Mouse (Mus musculus) midbrain, embryonic 14.5 days (tissue): ENCODE data around the gene Enkd1. TPM values are rescaled to one million over a fixed set of nuclear protein-coding genes. Genes with fewer than 3 reads are reported as not detected.

Experiments used
- ATAC-seq: fragments of 200-750 bp; cut with Nextera tagmentation; 2 replicates; pipeline ENCODE4 v1.8.0; 2017; ENCODE audit warnings: moderate number of reproducible peaks, moderate library complexity; ENCODE audit not compliant: low FRiP score, low TSS enrichment
- DNase-seq: peaks from one replicate; pipeline ENCODE4 v3.0.0-alpha.2; 2015
- H3K27ac ChIP-seq: fragments of 300-500 bp; sonication (generic); replicated peaks from 2 replicates; pipeline ENCODE4 v1.5.1; 2014; ENCODE audit warnings: mild to moderate bottlenecking, low read depth, low read length, moderate library complexity
- H3K27me3 ChIP-seq: fragments of 300-500 bp; sonication (generic); 2 replicates; pipeline ENCODE4 v1.6.1; 2014; ENCODE audit warnings: low read length, control low read depth, mixed read lengths; ENCODE audit not compliant: control insufficient read depth, insufficient read depth
- H3K36me3 ChIP-seq: fragments of 300-500 bp; sonication (generic); 2 replicates; pipeline ENCODE4 v1.6.1; 2014; ENCODE audit warnings: low read length, control low read depth; ENCODE audit not compliant: control insufficient read depth, insufficient read depth
- H3K4me1 ChIP-seq: fragments of 300-500 bp; sonication (generic); 2 replicates; pipeline ENCODE4 v1.6.1; 2014; ENCODE audit warnings: mild to moderate bottlenecking, antibody characterized with exemption, low read length, control low read depth; ENCODE audit not compliant: control insufficient read depth, insufficient read depth
- H3K4me2 ChIP-seq: fragments of 300-500 bp; sonication (generic); 2 replicates; pipeline ENCODE4 v1.6.1; 2014; ENCODE audit warnings: mild to moderate bottlenecking, low read length, moderate library complexity
- H3K4me3 ChIP-seq: fragments of 300-500 bp; sonication (generic); replicated peaks from 2 replicates; pipeline ENCODE4 v1.5.1; 2014; ENCODE audit warnings: low read depth, low read length
- H3K9ac ChIP-seq: fragments of 300-500 bp; sonication (generic); replicated peaks from 2 replicates; pipeline ENCODE4 v1.6.1; 2014; ENCODE audit warnings: mild to moderate bottlenecking, low read length, moderate library complexity
- H3K9me3 ChIP-seq: fragments of 300-500 bp; sonication (generic); 2 replicates; pipeline ENCODE4 v1.6.1; 2016; ENCODE audit warnings: low read length, control low read depth, mixed read lengths; ENCODE audit not compliant: control insufficient read depth
- WGBS: fragments of 180-500 bp; shearing (Covaris S2); extraction: QIAGEN DNeasy Blood & Tissue Kit; methylation state at CpG from one replicate; pipeline ENCODE4 v1.1.7; 2014; 5-methylcytosine and 5-hydroxymethylcytosine counted together
- polyA plus RNA-seq: library from polyadenylated mRNA; unstranded; fragments of >200 nt; fragmentation: Nextera tagmentation; extraction: Ambion mirVana; gene quantifications from 2 replicates; pipeline ENCODE4 v1.2.1, GENCODE M21; 2014

Gene Enkd1
- polyA plus RNA-seq, 1 experiment from 2014 or later = 13.9 TPM

- Histone ChIP-seq H3K9me3 (no peaks in the 10 kb centered on the region), H3K27me3 (no peaks in the 10 kb centered on the region), H3K4me1 (no peaks in the 10 kb centered on the region), H3K9ac (no peak overlapping the region), H3K4me3 (no peak overlapping the region), H3K27ac (no peak overlapping the region), H3K36me3 (peaks cover 2% of the 10 kb centered on the region; the same call in 1 of the 2 replicates), H3K4me2 (no peak overlapping the region)
- DNase-seq = no peak
- WGBS = 56% methylated on average over 35 of the region's 35 CpGs
- ATAC-seq = no peak
Observed at GRCm38 (mm10) chr8:105689256-105689982, 18.6 kb downstream of the Enkd1 start.

GRCm38 (mm10) chr8:105688242-105688752 lies 19.7 kb downstream of the Enkd1 start:
- no peaks in the 10 kb centered on the region for H3K4me1 ChIP-seq
- WGBS = 65% methylated on average over 14 of the region's 14 CpGs
- no peak overlapping the region for H3K9ac ChIP-seq
- no peak overlapping the region for H3K27ac ChIP-seq
- peaks cover 13% of the 10 kb centered on the region for H3K36me3 ChIP-seq
- no peak overlapping the region for H3K4me2 ChIP-seq
- H3K27me3 ChIP-seq = no peaks in the 10 kb centered on the region
- ATAC-seq (no peak), DNase-seq (no peak)
- H3K9me3 ChIP-seq = no peaks in the 10 kb centered on the region
- no peak overlapping the region for H3K4me3 ChIP-seq

- no peak overlapping the region for H3K9ac ChIP-seq
- no peak for ATAC-seq
- WGBS = 61% methylated on average over 8 of the region's 8 CpGs
- DNase-seq = no peak
- no peak overlapping the region for H3K4me3 ChIP-seq
- H3K4me1 ChIP-seq = no peaks in the 10 kb centered on the region
- no peak overlapping the region for H3K4me2 ChIP-seq
- H3K9me3 ChIP-seq = no peaks in the 10 kb centered on the region
- H3K27ac ChIP-seq = no peak overlapping the region
- H3K27me3 ChIP-seq = no peaks in the 10 kb centered on the region
- peaks cover 20% of the 10 kb centered on the region for H3K36me3 ChIP-seq
Observed at GRCm38 (mm10) chr8:105687512-105687911, 20.5 kb downstream of the Enkd1 start.

GRCm38 (mm10) chr8:105686551-105686950 lies 21.5 kb downstream of the Enkd1 start:
- H3K27me3 ChIP-seq = no peaks in the 10 kb centered on the region
- DNase-seq (no peak), ATAC-seq (no peak)
- no peak overlapping the region for H3K27ac ChIP-seq
- no peaks in the 10 kb centered on the region for H3K9me3 ChIP-seq
- H3K4me1 ChIP-seq = no peaks in the 10 kb centered on the region
- H3K36me3 ChIP-seq = peaks cover 29% of the 10 kb centered on the region
- WGBS = 65% methylated on average over 6 of the region's 6 CpGs
- H3K4me2 ChIP-seq = no peak overlapping the region
- no peak overlapping the region for H3K9ac ChIP-seq
- no peak overlapping the region for H3K4me3 ChIP-seq

DNA sequence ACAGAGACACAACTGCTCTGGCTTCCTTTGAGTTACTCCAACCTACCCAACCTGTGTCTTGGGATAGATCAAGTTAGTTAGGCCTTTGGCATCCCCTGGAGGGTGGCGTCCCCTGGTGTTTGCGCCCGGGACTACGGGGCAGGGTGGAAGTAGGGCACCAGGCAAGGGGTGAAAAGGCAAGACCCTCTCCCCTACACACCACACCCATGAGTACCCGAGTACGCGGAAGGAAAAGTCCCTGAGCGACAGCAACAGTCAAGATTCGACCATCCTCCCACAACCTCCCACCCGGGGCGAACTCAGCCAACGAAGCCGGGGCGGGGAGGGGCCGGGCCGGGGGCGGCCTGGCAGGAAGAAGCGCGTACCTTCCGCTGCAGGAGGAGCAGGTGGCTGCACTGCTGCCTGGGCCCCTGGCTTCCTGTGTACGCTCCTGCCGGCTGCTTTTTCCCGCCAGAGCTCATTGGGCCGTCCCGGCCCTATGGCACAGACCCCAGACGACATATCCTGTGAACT lies 22.2 kb downstream of the Enkd1 start, which contains the start of gene Carmil2:
Carmil2 (plus strand) TSS at position 479 of the 513 bp plus-strand sequence.
- Histone ChIP-seq H3K4me2 (no peak within 1 kb of the TSS), H3K4me3 (no peak within 1 kb of the TSS), H3K9me3 (no peaks in the 10 kb centered on the region), H3K9ac (no peak within 1 kb of the TSS), H3K27ac (no peak within 1 kb of the TSS), H3K36me3 (peaks cover 36% of the 10 kb centered on the region), H3K27me3 (no peaks in the 10 kb centered on the region), H3K4me1 (no peaks in the 10 kb centered on the region)
- WGBS = 11% methylated on average over 26 of the region's 26 CpGs
- ATAC-seq = no peak
- DNase-seq = peak; percentile 21

DNA sequence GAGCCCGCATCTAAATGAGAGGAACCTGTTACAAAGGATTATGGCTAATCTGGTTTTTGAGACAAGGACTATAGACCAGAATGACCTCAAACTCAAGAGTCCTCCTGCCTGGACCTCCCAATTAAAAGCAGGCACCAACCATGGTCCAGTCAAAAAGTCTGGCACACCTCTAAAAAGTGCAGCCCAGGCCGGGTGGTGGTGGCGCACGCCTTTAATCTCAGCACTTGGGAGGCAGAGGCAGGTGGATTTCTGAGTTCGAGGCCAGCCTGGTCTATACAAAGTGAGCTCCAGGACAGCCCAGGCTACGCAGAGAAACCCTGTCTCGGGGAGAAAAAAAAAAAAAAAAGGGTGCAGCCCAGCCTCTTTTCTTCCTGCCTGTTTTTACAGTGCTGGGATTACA lies 22.7 kb downstream of the Enkd1 start:
- Histone ChIP-seq H3K9me3 (no peaks in the 10 kb centered on the region), H3K27me3 (no peaks in the 10 kb centered on the region), H3K4me2 (no peak overlapping the region), H3K36me3 (peaks cover 41% of the 10 kb centered on the region), H3K4me1 (no peaks in the 10 kb centered on the region), H3K4me3 (no peak overlapping the region), H3K9ac (no peak overlapping the region), H3K27ac (no peak overlapping the region)
- ATAC-seq (no peak), DNase-seq (no peak)
- 86% methylated on average over 7 of the region's 7 CpGs for whole genome bisulfite sequencing

- H3K27me3 ChIP-seq = no peaks in the 10 kb centered on the region
- H3K4me1 ChIP-seq = no peaks in the 10 kb centered on the region
- DNase-seq = no peak
- no peak for ATAC-seq
- no peak overlapping the region for H3K4me2 ChIP-seq
- 85% methylated on average over 1 of the region's 1 CpGs for WGBS
- no peak overlapping the region for H3K9ac ChIP-seq
- peaks cover 92% of the 10 kb centered on the region for H3K36me3 ChIP-seq
- no peaks in the 10 kb centered on the region for H3K9me3 ChIP-seq
- H3K4me3 ChIP-seq = no peak overlapping the region
- H3K27ac ChIP-seq = no peak overlapping the region
Observed at GRCm38 (mm10) chr8:105677891-105678290, 30.1 kb downstream of the Enkd1 start.

GRCm38 (mm10) chr8:105661167-105661566 lies 46.8 kb downstream of the Enkd1 start:
- no peaks in the 10 kb centered on the region for H3K27me3 ChIP-seq
- 82% methylated on average over 3 of the region's 3 CpGs for WGBS
- ATAC-seq (no peak), DNase-seq (peak; percentile 65)
- H3K4me1 ChIP-seq = 0 out of 2 replicates have a peak, but pooled peaks cover 3% of the 10 kb centered on the region
- H3K9me3 ChIP-seq = no peaks in the 10 kb centered on the region
- no peak overlapping the region for H3K27ac ChIP-seq
- H3K36me3 ChIP-seq = peaks cover 30% of the 10 kb centered on the region
- no peak overlapping the region for H3K4me3 ChIP-seq
- H3K9ac ChIP-seq = no peak overlapping the region
- H3K4me2 ChIP-seq = no peak overlapping the region

DNA sequence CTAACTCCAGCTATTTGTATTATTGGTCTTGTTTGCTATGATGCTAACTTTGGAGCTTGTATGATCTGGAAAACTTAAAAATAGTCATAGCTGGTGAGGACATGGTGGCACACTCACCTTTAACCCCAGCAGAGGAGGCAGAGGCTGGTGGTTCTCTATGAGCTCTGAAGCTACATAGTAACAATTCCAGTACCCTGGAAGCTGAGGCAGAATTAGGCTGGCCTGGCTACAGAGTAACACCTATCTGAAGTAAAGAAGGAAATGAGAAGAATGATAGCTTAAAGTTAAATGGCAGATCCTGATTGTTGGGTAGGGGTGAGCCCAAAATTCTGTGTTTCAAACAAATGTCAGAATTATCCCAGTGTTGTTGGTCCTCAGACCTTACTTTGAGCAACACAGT lies 50.4 kb downstream of the Enkd1 start:
- ATAC-seq = no peak
- H3K27me3 ChIP-seq = no peaks in the 10 kb centered on the region
- H3K27ac ChIP-seq = no peak overlapping the region
- no peak overlapping the region for H3K9ac ChIP-seq
- 0 out of 2 replicates have a peak, but pooled peaks cover 3% of the 10 kb centered on the region for H3K4me1 ChIP-seq
- H3K4me2 ChIP-seq = no peak overlapping the region
- no peaks in the 10 kb centered on the region for H3K9me3 ChIP-seq
- peaks cover 11% of the 10 kb centered on the region; the same call in 1 of the 2 replicates for H3K36me3 ChIP-seq
- no peak overlapping the region for H3K4me3 ChIP-seq
- no peak for DNase-seq
